Mouse (Mus musculus): ENCODE measurements around the gene H2-T22.

- TF ChIP-seq CTCF (IDR thresholded peaks at IDR 0.05; ENCODE audit: control insufficient read depth, insufficient read depth, insufficient replicate concordance, low read depth, low read length) = no peak
- no peak for TF ChIP-seq POLR2A (IDR thresholded peaks at IDR 0.05; ENCODE audit: control insufficient read depth, low read depth, low read length)
Observed at GRCm38 (mm10) chr17:36023710-36024654, 18.6 kb downstream of the H2-T22 start.
